In the genomic region with DNA sequence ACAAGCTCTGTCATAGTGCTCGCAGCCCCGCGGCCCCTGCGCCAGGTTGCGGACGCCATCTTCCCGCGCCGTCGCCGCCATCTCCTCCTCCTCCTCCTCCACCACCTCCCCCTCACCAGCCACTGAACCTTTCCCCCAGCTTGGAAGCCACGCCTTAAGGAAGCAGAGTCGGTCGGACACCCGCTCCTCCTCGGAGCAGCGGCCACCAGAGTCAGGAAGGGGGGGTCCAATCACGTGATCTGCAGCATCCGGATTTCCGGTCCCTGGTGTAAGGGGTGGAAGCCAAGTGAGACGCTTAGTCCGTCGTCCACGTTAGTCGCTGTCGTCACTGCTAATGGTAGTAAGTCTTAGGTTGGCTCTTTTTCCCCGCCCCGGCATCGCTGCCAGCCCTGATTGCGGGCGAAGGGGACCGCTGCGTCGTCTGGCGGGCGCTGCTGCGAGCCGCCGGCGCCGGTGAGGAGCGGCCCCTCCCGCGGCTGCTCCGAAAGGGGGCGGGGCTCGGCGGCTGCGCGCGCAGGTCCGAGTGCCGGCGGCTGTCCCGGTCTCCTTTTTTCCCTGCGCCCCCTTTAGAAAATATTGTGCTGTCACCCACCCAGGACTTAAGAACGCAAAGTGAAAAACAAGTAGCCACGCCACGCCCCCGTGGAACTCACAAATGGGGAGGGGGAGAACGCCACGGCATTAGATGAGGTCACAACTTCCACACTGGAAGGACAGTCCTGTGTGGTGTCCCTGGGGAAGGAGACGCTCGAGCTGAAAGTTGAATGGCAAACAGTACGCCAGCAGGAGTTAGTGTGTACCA, we compare ENCODE assay signal across 8 mouse cellular contexts. TPM values are rescaled to one million over a fixed set of nuclear protein-coding genes. Genes with fewer than 3 reads are reported as not detected.
DNase-seq lines count a peak whose midpoint lies in the region; ATAC-seq lines count a peak whose summit lies in the region.

Gene Rchy1 (minus strand): TSS at position 430 of the 802 bp plus-strand sequence.

- H3K9ac ChIP-seq in intestine, embryonic 14.5 days (ENCODE audit: low read length), result peak within 1 kb of the TSS; percentile 81

- H3K27ac ChIP-seq in intestine, embryonic 14.5 days (ENCODE audit: low read depth), result peak within 1 kb of the TSS; percentile 97

- H3K36me3 ChIP-seq in intestine, embryonic 14.5 days (ENCODE audit: control insufficient read depth, insufficient read depth, low read length), result peaks cover 9% of the 10 kb centered on the region

- H3K4me1 ChIP-seq in intestine, embryonic 14.5 days (replicated peaks; ENCODE audit: control insufficient read depth, insufficient read depth, low read length), result peaks cover 20% of the 10 kb centered on the region

- H3K4me3 ChIP-seq in intestine, embryonic 14.5 days (ENCODE audit: low read depth, low read length), result peak within 1 kb of the TSS; percentile 86

- peak within 1 kb of the TSS; percentile 80 for H3K4me2 ChIP-seq in intestine, embryonic 14.5 days (ENCODE audit: low read length)

- peak; percentile 92 to 93 for DNase-seq in adrenal gland, adult 18-20 months (ENCODE audit: low spot score in 2 of 2)
- DNase-seq in embryo, embryonic 11 days, result peak; percentile 95
- peak; percentile 94 for DNase-seq in gastrocnemius, postnatal 25 days
- peak; percentile 99 for DNase-seq in intestine, embryonic 14.5 days (ENCODE audit: low spot score)
- DNase-seq in left cerebral cortex, postnatal 14 days (ENCODE audit: low spot score in 2 of 2), result peak; percentile 88 to 91
- DNase-seq in mesoderm, embryonic 11.5 days (ENCODE audit: low read depth, low spot score), result peak; percentile 95
- peak; percentile 87 to 90 for DNase-seq in right cerebral cortex, postnatal 36 days (ENCODE audit: low spot score in 2 of 2)
- DNase-seq in yolk sac, embryonic 10.5 days (ENCODE audit: low spot score), result peak; percentile 97

- H3K9me3 ChIP-seq in intestine, embryonic 14.5 days (ENCODE audit: control insufficient read depth, low read length), result no peaks in the 10 kb centered on the region

- no peaks in the 10 kb centered on the region for H3K27me3 ChIP-seq in intestine, embryonic 14.5 days (replicated peaks; ENCODE audit: control insufficient read depth, insufficient read depth, low read length)

- intact Hi-C loops in left cerebral cortex, postnatal 14 days (cut with DNase I), result loop anchor here (10.0 kb wide), 1 partner anchor 152 kb away; no protein-coding TSS in a partner anchor

- peak; percentile 99 for ATAC-seq in intestine, embryonic 14.5 days (replicated peaks; ENCODE audit: low FRiP score, low TSS enrichment, low read depth)

- under 1% methylated on average over 65 of the region's 65 CpGs for WGBS in intestine, embryonic 14.5 days

RNA-seq across cellular contexts. Expression of gene Rchy1, which starts in this region (rescaled TPM):
- total RNA-seq in adrenal gland, adult 18-20 months (2021), result 10 to 100 TPM; 48.0 to 66.3 TPM
- total RNA-seq in gastrocnemius, postnatal 25 days (2021), result 10 to 100 TPM; 23.2 to 26.9 TPM
- polyA plus RNA-seq in intestine, embryonic 14.5 days (2014; fragmentation: Nextera tagmentation; extraction: Ambion mirVana), result 51.3 and 52.3 TPM in 2 replicates
- 10 to 100 TPM; 38.9 to 39.3 TPM for total RNA-seq in left cerebral cortex, postnatal 14 days (2021)

Comparison
In these comparisons a context has a peak if more than half of its experiments do, and no peak if none do; other contexts are left out.
1. Peak in every context shown above with its lines: DNase-seq, ATAC-seq, H3K4me3 ChIP-seq and H3K27ac ChIP-seq.